Mouse (Mus musculus): ENCODE data around the gene Gpx1. TPM values are rescaled to one million over a fixed set of nuclear protein-coding genes. Genes with fewer than 3 reads are reported as not detected.
A peak's percentile ranks its signal among the peaks of the same experiment; 100 is the strongest.

The Gpx1 gene
- total RNA-seq, 2 experiments from 2014 or later = 1,978 to 2,822 TPM

DNA sequence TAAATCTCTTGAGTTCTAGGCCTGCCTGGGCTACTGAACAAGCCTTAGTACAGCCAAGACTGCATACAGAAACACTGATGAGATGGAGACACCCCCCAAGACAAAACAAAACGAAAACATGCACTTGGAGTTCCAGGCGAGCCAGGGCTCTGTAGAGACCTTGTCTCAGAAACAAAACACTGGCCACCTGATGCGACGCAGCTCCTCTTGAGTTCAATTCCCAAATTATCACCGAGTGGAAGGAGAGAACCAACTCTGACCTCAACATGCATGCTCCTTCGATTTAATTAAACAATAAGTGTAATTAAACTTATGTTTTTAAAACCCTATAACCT, 185 bp upstream of the Gpx1 start:
- ATAC-seq (ENCODE audit: poor library complexity, severe bottlenecking) = no peak

DNA sequence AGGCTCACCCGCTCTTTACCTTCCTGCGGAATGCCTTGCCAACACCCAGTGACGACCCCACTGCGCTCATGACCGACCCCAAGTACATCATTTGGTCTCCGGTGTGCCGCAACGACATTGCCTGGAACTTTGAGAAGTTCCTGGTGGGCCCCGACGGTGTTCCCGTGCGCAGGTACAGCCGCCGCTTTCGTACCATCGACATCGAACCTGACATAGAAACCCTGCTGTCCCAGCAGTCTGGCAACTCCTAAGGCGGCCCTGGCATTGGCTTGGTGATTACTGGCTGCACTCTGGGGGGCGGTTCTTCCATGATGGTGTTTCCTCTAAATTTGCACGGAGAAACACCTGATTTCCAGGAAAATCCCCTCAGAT, 1.2 kb downstream of the Gpx1 start:
- no peak for ATAC-seq (ENCODE audit: poor library complexity, severe bottlenecking)

- peak; percentile 54 for ATAC-seq (ENCODE audit: poor library complexity, severe bottlenecking)
These were observed 1.8 kb downstream of the Gpx1 start for GRCm38 (mm10) chr9:108340258-108341138.

- no peak for ATAC-seq (ENCODE audit: poor library complexity, severe bottlenecking)
These were observed 2.4 kb downstream of the Gpx1 start for GRCm38 (mm10) chr9:108341139-108341475.

GRCm38 (mm10) chr9:108341801-108342200, 3.1 kb downstream of the Gpx1 start:
- ATAC-seq (ENCODE audit: poor library complexity, severe bottlenecking) = no peak

GRCm38 (mm10) chr9:108342301-108342831, 3.7 kb downstream of the Gpx1 start:
- peak; percentile 14 for ATAC-seq (ENCODE audit: poor library complexity, severe bottlenecking)

DNA sequence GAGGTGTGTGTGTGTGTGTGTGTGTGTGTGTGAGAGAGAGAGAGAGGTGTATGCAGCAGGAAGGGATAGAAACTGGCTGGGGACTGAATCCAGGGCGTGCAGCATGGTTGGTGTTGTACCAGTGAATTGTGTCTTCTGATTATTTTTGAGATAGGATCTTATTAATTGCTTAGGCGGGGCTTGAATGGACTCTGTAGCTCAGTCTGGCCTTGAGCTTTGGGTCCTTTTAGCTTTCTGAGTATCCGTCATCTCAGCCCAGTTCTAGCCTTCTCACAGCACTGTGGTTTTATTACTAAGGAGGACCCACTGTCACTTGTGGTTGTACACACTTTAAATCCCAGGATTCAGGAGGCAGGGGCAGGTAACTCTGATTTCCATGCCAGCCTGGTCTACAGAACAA, 4.6 kb downstream of the Gpx1 start:
- ATAC-seq (ENCODE audit: poor library complexity, severe bottlenecking) = no peak

DNA sequence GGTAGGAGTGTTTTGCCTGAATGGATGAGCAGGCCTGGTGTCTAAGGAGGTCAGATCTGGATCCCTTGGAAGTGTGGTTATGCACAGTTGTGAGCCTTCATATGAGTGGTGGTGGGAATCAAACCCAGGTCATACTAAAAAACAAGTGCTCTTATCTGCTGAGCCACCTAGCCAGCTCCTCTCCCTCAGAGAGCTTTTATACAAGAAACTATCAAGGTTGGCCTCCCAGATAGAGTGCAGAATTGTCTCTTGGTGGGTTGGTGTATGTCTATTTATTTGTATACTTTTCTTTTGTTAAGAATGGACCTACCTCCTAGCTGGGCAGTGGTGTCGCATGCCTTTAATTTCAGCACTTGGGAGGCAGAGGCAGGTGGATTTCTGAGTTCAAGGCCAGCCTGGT, 5.1 kb downstream of the Gpx1 start:
- no peak for ATAC-seq (ENCODE audit: poor library complexity, severe bottlenecking)

GRCm38 (mm10) chr9:108344471-108344870, 5.8 kb downstream of the Gpx1 start:
- ATAC-seq (ENCODE audit: poor library complexity, severe bottlenecking) = no peak

GRCm38 (mm10) chr9:108347024-108347423, 8.3 kb downstream of the Gpx1 start:
- no peak for ATAC-seq (ENCODE audit: poor library complexity, severe bottlenecking)

DNA sequence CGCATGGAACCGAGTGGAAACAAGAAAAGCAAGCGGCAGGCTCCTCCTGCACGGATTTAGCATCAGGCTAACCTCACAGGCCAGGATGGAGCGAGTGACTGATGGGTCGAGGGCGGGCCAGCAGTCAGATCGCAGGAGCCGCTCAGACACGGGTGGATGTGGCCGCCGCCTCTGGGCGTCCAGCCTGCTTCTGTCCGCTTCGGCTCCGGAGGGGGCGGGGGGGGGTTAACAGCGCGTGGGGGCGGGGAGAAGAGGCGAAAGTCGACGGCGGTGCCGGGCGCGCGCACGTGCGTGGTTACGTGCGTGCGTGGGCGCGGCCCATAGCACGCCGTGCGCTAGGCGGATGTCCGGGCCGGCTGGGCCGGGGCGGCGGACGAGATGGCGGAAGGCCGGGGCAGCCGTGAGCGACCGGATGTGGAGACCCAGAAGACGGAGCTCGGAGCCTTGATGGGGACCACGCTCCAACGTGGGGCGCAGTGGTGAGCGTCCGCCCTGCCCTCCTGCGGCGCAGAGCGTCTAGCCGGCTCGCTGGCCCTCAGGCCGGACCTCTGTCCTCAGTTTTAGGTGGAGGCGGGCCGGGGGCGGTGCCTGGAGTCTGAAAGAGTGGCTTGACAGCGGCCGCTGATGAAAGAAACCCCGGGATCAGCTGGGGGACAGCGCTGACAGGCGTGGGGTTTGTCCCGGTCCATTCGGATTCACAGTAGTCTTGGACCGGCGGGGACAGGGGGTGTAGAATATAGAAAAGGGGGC, 9.0 kb downstream of the Gpx1 start, which contains the start of gene Usp4:
Gene Usp4 (plus strand): TSS at position 314 of the 750 bp plus-strand sequence.
- peak; percentile 91 for ATAC-seq (ENCODE audit: poor library complexity, severe bottlenecking)

- no peak for ATAC-seq (ENCODE audit: poor library complexity, severe bottlenecking)
These were observed 9.6 kb downstream of the Gpx1 start for GRCm38 (mm10) chr9:108348290-108348680.

DNA sequence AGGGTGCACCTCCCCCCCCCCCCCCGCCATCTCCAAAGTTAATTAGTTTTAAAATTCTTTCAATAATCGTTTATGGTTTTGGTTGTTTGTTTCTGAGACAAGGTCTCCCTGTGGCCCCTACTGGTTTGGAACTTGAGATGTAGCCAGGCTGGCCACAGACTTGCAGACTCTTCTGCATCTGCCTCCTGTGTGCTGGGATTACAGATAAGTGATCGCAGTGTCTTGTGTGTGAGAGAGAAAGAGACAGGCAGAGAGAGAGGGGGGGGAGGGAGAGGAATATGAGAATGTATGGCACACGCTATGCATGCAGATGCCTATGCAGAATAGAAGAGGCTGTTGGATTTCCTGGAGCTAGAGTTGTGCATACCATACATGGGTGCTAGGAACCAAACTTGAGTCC, 11.0 kb downstream of the Gpx1 start:
- ATAC-seq (ENCODE audit: poor library complexity, severe bottlenecking) = no peak

DNA sequence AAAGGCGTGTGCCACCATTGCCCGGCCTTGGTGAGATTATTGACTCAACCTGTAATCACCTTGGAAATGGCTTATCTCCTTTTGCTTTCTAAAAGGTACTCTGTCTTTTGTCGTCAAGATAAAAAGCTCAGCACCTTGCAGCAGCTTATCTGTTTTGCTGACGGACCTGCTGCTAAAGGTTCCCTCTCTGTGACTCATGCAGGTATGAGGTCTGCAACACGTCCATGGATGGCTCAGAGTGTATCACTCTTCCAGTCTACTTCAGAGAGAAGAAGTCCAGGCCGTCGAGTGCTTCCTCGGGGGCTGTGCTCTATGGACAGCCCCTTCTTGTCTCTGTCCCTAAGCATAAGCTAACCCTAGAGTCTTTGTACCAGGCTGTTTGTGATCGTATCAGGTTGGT, 39.5 kb downstream of the Gpx1 start:
- no peak for ATAC-seq (ENCODE audit: poor library complexity, severe bottlenecking)

- no peak for ATAC-seq (ENCODE audit: poor library complexity, severe bottlenecking)
These were observed 40.0 kb downstream of the Gpx1 start for GRCm38 (mm10) chr9:108378736-108379135.

- no peak for ATAC-seq (ENCODE audit: poor library complexity, severe bottlenecking)
These were observed 40.6 kb downstream of the Gpx1 start for GRCm38 (mm10) chr9:108379294-108379693.

DNA sequence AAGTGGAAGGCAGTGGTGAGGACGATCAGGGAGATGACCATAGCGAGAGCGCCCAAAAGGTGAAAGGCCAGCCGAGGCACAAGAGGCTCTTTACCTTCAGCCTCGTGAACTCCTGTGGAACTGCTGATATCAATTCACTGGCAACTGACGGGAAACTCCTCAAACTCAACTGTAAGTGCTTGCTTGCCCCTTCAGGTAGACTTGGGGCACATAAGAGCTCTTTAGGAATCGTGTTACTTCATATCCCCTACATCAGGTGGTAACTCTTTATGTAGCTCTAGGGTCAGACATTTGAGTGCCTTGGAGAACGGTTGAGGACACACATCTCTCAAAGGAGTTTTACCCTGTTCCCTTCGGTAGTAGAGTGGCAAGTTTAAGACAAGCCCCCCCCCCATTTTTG, 42.7 kb downstream of the Gpx1 start:
- ATAC-seq (ENCODE audit: poor library complexity, severe bottlenecking) = no peak

- ATAC-seq (ENCODE audit: poor library complexity, severe bottlenecking) = no peak
These were observed 46.3 kb downstream of the Gpx1 start for GRCm38 (mm10) chr9:108385006-108385405.

- ATAC-seq (ENCODE audit: poor library complexity, severe bottlenecking) = no peak
These were observed 48.1 kb downstream of the Gpx1 start for GRCm38 (mm10) chr9:108386816-108387215.

DNA sequence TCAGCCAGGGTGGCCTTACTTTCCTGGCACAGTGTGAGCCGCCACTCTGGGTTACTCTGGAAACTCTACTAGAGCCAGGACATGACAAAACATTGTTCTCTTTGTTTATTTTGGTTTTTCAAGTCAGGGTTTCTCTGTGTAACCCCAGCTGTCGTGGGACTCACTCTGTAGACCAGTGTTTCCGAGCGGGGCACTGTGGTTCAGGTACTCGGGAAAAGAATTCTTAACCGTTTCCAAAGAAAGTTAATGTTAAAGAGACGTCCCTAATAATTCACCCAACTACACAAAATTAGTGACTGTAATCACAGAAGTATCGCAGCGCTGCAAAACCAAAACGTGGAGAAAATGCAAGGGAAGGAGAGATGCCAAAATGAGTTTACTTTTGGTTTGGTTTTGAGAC, 49.9 kb downstream of the Gpx1 start:
- ATAC-seq (ENCODE audit: poor library complexity, severe bottlenecking) = no peak

DNA sequence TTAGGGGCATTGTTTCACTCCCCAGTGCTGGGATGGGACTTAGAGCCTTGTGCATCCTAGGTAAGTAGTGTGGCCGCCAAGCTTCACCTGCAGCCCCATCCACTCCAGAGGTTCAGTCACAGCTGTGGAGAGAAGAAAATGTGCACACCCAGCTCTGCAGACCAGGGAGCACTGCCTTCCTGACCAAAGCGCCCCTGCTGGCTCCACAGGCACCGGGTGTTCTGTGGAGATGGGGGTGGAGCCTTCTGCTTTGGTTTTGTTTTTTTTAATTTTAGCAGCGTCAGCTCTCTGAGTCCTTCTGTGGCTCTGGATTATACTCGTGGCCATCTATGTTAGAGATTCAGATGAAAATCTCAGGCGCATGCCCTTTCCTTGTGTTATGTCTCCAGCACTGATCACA, 50.5 kb downstream of the Gpx1 start:
- ATAC-seq (ENCODE audit: poor library complexity, severe bottlenecking) = no peak
